Mouse (Mus musculus) lung, embryonic 16.5 days (tissue): ENCODE measurements around the gene Clec2g. TPM values are rescaled to one million over a fixed set of nuclear protein-coding genes. Genes with fewer than 3 reads are reported as not detected.
"Not testable (repeated sequence)": the region's sequence is repeated elsewhere in the genome, so short reads cannot be mapped to it uniquely, and the experiment has no call there.

Source experiments
- ATAC-seq: fragments of 200-750 bp; cut with Nextera tagmentation; 2 replicates; pipeline ENCODE4 v1.8.0; 2017; ENCODE audit warnings: low read depth, mild to moderate bottlenecking, moderate library complexity
- H3K27ac ChIP-seq: fragments of 300-500 bp; sonication (generic); 2 replicates; pipeline ENCODE4 v1.5.1; 2014; ENCODE audit warnings: mild to moderate bottlenecking, control low read depth, low read length
- H3K27me3 ChIP-seq: fragments of 300-500 bp; sonication (generic); 2 replicates; pipeline ENCODE4 v1.6.1; 2014; ENCODE audit warnings: low read depth, low read length, mixed read lengths; ENCODE audit not compliant: control insufficient read depth, insufficient read depth
- H3K36me3 ChIP-seq: fragments of 300-500 bp; sonication (generic); 2 replicates; pipeline ENCODE4 v1.6.1; 2014; ENCODE audit warnings: low read length; ENCODE audit not compliant: control insufficient read depth, insufficient read depth
- H3K4me1 ChIP-seq: fragments of 300-500 bp; sonication (generic); replicated peaks from 2 replicates; pipeline ENCODE4 v1.6.1; 2014; ENCODE audit warnings: low read length, mixed read lengths; ENCODE audit not compliant: control insufficient read depth, insufficient read depth
- H3K4me2 ChIP-seq: fragments of 300-500 bp; sonication (generic); 2 replicates; pipeline ENCODE4 v1.6.1; 2014; ENCODE audit warnings: low read depth, low read length, control low read depth
- H3K4me3 ChIP-seq: fragments of 300-500 bp; sonication (generic); 2 replicates; pipeline ENCODE4 v1.5.1; 2014; ENCODE audit warnings: mild to moderate bottlenecking, low read length, control low read depth
- H3K9ac ChIP-seq: fragments of 300-500 bp; sonication (generic); 2 replicates; pipeline ENCODE4 v1.6.1; 2014; ENCODE audit warnings: low read length, control low read depth
- H3K9me3 ChIP-seq: fragments of 300-500 bp; sonication (generic); 2 replicates; pipeline ENCODE4 v1.6.1; 2016; ENCODE audit warnings: low read length; ENCODE audit not compliant: control insufficient read depth
- WGBS: fragments of 180-500 bp; shearing (Covaris S2); extraction: QIAGEN DNeasy Blood & Tissue Kit; methylation state at CpG from one replicate; pipeline ENCODE4 v1.1.7; 2014; 5-methylcytosine and 5-hydroxymethylcytosine counted together
- polyA plus RNA-seq: library from polyadenylated mRNA; unstranded; fragments of >200 nt; fragmentation: Nextera tagmentation; extraction: Ambion mirVana; gene quantifications from 2 replicates; pipeline ENCODE4 v1.2.1, GENCODE M21; 2015

Clec2g gene
- not detected in 2 replicates for polyA plus RNA-seq

DNA sequence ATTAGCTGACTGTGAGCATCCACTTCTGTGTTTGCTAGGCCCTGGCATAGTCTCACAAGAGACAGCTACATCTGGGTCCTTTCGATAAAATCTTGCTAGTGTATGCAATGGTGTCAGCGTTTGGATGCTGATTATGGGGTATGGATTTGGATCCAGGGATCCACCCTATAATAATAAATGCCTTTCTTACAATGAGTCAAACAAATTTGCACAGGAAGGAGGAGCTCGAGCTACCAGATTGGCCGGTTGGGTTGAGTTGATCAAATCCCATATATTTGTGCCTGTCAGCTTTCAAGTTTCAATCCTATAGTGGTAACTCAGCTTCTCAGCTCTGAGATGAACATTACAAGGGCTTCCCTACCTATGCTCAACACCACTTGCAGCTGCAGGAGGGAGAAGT is at the start of gene Clec2g:
Gene Clec2g, plus strand, starts transcription at position 301 of the 400 bp plus-strand sequence.
- not testable (repeated sequence) for ATAC-seq, H3K27me3 ChIP-seq, H3K4me3 ChIP-seq, H3K36me3 ChIP-seq, H3K4me2 ChIP-seq, H3K9ac ChIP-seq, H3K4me1 ChIP-seq, H3K9me3 ChIP-seq
- H3K27ac ChIP-seq: 0 out of 2 replicates have a peak within 1 kb of the TSS, but pooled peaks have one; percentile 29
- WGBS: 90% methylated on average over 4 of the region's 4 CpGs

DNA sequence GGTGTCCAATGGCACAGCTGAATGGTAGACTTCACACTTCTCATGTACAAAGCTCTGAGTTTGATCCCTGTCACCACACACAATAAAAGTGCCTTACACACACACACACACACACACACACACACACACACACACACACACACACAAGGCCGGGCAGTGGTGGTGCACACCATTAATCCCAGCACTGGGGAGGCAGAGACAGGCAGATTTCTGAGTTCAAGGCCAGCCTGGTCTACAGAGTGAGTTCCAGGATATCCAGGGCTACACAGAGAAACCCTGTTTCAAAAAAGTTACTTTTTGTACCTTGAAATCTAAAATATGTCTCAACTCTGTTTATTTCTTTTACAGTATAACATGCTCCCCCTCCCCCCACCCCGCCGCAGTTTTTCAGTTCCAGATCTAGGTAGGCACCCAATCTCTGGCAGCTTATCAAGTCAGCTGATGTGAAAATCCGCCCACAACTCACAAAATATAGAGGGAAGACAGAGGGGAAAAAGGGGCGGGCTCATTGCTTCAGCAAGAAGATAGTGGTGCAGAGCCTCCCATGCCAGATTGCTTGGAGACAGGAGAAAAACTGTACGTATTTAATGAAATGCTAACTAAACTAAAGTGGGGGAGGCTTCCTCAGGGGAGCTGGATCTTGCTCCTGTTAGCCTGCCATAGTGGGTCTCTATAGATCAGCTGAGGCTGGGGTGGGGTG is 46.9 kb upstream of the Clec2g start, which contains the start of gene Clec2i:
Gene Clec2i, plus strand, starts transcription at position 498 of the 700 bp plus-strand sequence.
- WGBS: 75% methylated on average over 6 of the region's 6 CpGs
- H3K27me3 ChIP-seq, ATAC-seq, H3K9ac ChIP-seq, H3K27ac ChIP-seq, H3K4me2 ChIP-seq, H3K4me3 ChIP-seq, H3K9me3 ChIP-seq, H3K4me1 ChIP-seq, H3K36me3 ChIP-seq: not testable (repeated sequence)

DNA sequence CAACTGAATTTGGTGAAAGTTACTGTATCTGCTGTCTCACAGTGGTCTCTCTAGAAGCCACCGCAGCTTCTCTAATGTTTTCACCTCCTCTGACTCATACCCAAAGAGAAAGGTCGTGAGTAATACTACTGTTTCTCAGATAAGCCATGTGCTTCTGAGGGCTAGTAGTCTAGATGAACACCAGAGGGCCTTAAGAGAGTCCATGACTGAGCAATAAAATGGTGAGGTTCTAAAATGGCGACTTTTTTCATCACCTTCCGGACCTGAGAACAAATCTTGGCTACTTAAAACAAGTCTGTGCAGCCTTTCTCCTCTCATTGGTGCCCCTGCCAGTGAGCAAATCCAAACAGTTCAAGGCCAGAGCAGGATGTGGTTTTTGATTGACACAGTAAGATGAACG is 45.3 kb upstream of the Clec2g start:
- Histone ChIP-seq H3K27ac (no peak overlapping the region), H3K4me1 (no peaks in the 10 kb centered on the region), H3K9ac (no peak overlapping the region), H3K4me2 (no peak overlapping the region), H3K9me3 (no peaks in the 10 kb centered on the region), H3K36me3 (no peaks in the 10 kb centered on the region), H3K4me3 (no peak overlapping the region), H3K27me3 (no peaks in the 10 kb centered on the region)
- 69% methylated on average over 5 of the region's 5 CpGs for WGBS
- no peak for ATAC-seq

DNA sequence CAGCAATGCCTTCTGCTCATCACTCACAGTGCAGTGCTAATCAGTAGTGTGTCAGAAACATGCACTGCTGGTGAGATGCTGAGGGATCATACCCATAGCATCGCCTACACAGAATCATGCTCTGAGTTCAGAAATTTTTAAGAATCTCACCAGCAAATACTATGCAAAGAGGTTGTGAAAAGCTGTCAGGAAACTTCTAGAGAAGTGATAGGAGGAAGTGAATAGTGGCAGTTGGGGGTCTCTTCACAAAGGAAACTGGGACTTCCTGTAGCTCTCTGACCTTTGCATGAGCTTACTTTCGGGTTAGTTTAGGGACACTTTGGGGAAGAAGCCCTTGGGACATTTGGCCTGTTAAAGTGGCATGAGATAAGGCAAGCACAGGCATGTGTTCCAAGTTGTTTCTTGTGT is 43.2 kb upstream of the Clec2g start, which contains the start of gene BC035044:
Gene BC035044, minus strand, starts transcription at position 179 of the 408 bp plus-strand sequence.
- 58% methylated on average over 2 of the region's 2 CpGs for WGBS
- no peaks in the 10 kb centered on the region for H3K9me3 ChIP-seq
- H3K4me3 ChIP-seq: no peak within 1 kb of the TSS
- no peaks in the 10 kb centered on the region for H3K36me3 ChIP-seq
- H3K4me2 ChIP-seq: no peak within 1 kb of the TSS
- H3K27me3 ChIP-seq: no peaks in the 10 kb centered on the region
- no peak within 1 kb of the TSS for H3K9ac ChIP-seq
- ATAC-seq: no peak
- H3K4me1 ChIP-seq: no peaks in the 10 kb centered on the region; the same call in 1 of the 2 replicates
- no peak within 1 kb of the TSS for H3K27ac ChIP-seq

DNA sequence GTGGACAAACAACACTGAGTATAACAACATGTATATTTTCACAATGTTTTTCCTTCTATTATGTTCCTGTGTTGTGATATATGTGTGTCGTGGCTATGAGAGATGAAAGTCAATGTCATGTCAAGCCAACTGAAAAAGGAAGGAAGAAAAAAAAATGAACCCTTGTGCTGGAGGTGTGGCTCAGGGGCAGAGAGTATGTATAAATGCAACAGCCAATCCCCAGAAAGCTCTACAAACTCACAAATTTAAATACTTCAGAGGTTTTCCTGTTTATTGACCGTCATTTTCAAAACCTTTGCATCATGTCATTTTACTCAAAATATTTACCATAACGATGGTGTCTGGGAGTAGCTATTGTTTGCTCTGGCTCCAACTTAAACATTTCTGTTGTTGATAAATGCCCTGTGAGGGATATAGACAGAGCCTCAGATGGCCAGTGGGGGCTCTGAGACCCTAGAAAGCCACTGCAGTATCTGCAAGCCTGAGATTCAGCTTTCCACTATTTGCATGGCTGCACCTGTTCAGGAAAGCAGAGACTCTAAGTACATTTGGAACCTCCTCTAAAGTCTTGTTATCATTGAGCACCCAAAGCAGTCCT is 38.7 kb upstream of the Clec2g start:
- Histone ChIP-seq H3K27ac (no peak overlapping the region), H3K36me3 (no peaks in the 10 kb centered on the region), H3K9ac (no peak overlapping the region), H3K4me3 (no peak overlapping the region), H3K9me3 (no peaks in the 10 kb centered on the region), H3K4me2 (no peak overlapping the region), H3K27me3 (no peaks in the 10 kb centered on the region), H3K4me1 (no peaks in the 10 kb centered on the region; the same call in 1 of the 2 replicates)
- whole genome bisulfite sequencing: 35% methylated on average over 3 of the region's 3 CpGs
- peak; percentile 54; the same call in 1 of the 2 replicates for ATAC-seq

DNA sequence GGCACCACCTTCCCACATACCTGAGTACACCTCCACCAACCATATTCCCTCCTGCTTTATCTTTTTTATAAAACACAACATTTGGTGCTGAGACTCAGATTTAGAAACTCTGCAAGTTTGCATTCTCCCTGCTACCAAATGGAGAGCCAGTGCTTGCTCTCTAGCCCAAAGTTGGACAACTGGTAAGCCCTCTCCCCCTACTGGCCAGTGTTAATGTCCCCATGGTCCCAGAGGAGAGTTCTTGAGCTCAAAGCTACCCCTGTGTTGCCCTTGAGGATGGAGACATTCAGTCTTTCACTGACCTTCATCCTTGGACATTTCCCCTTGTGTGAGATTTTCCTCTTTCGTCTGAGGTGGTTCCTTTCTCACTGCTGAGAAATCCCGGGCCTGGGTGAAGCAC is 34.1 kb upstream of the Clec2g start:
- H3K9ac ChIP-seq: no peak overlapping the region
- H3K4me1 ChIP-seq: no peaks in the 10 kb centered on the region
- H3K4me2 ChIP-seq: no peak overlapping the region
- no peaks in the 10 kb centered on the region for H3K27me3 ChIP-seq
- H3K36me3 ChIP-seq: no peaks in the 10 kb centered on the region
- WGBS: 68% methylated on average over 2 of the region's 2 CpGs
- H3K27ac ChIP-seq: no peak overlapping the region
- no peak overlapping the region for H3K4me3 ChIP-seq
- no peak for ATAC-seq
- no peaks in the 10 kb centered on the region for H3K9me3 ChIP-seq

DNA sequence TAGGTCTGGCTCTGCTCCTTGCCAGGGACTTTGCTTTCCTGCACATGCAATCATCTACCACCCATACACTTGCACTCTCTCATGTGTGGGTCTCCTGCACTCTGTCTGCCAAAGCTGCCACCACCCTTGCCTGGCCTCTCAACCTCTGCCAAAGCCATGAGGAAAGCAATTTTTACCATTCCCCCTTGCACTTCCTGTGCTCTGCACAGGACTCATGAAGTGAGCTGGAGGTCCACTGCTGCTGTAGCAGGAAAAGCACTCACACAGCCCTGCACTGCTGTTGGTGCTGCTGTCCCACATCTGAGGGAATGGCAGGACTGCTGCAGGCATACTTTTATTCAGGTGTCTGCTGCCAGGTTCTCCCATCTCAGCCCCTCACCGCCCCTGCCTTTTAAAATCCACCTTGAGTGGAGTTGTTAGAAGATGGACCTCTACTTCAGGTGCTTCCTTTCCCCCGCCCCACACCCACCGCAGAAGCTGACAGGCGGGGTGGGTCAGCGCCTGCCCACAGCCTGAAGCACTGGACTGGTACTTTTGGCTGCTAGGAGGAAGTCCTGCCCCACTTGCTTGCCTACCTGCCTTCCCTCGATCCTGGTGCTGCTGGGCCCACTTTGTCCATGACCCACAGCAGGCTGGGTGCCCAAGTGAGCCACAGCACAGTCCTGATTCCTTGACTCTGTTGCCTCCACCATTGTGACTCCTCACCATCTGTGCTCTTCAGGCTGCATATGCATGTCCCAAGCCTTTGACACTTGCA is 33.2 kb upstream of the Clec2g start:
- not testable (repeated sequence) for H3K36me3 ChIP-seq, H3K4me1 ChIP-seq, H3K4me2 ChIP-seq, H3K27me3 ChIP-seq, ATAC-seq, H3K4me3 ChIP-seq, H3K9ac ChIP-seq, H3K27ac ChIP-seq, H3K9me3 ChIP-seq
- WGBS: 77% methylated on average over 6 of the region's 6 CpGs

DNA sequence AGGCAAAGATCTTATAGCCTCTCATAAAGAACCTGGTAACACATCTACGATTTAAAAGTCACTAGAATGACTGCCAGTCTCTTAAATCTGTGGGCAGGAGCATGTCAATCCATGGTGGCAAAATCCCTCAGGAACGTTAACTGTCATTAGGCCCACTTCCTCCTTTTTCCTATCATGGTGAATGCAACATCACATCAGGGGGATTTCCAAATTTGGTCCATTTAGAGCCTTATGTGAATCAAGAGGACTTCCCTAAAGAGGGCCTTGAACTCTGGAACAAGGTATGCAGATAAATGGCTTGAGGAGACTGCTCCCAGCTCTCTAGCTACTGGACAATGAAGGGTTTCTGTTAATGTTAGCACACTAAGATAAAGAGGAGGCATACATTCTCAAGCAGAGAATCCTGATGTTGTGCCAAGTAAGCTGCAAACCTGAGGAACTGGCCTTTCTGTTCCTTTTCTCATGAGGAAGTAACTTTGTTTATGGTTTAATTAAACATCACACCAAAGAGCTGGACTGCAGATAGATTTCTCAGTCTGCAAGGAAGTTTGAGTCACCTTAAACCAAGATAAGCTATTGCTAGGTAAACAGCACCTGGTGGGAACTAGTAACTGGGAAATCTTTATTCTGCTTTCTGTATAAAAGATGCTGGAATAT is 20.5 kb upstream of the Clec2g start:
- H3K9ac ChIP-seq: no peak overlapping the region
- H3K4me1 ChIP-seq: no peaks in the 10 kb centered on the region
- H3K27me3 ChIP-seq: no peaks in the 10 kb centered on the region
- no peak overlapping the region for H3K4me3 ChIP-seq
- WGBS: 60% methylated on average over 2 of the region's 2 CpGs
- ATAC-seq: 0 out of 2 replicates have a peak, but pooled peaks have one; percentile 20
- H3K27ac ChIP-seq: 0 out of 2 replicates have a peak overlapping the region, but pooled peaks have one; percentile 35
- no peaks in the 10 kb centered on the region for H3K36me3 ChIP-seq
- no peak overlapping the region for H3K4me2 ChIP-seq
- H3K9me3 ChIP-seq: no peaks in the 10 kb centered on the region

DNA sequence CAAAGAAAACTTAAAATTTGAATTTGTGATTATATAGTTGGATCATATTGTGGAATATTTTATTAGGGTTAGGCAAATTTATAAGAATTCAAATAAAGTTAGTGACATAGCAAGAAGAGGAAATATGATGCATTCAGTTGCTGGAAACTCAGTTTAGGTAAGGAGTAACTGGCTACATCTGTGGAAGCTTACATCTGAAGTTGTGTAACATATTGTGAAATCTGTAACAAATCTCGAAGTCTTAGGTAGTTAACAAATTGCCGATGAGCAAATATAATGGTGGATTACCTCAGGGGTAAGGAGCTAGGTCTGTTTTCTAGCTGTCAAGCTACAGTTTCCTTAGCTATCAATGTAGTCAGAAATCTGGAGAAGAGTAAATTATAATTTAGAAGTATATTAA is 16.9 kb upstream of the Clec2g start:
- Histone ChIP-seq H3K4me1 (no peaks in the 10 kb centered on the region), H3K9ac (no peak overlapping the region), H3K27me3 (no peaks in the 10 kb centered on the region), H3K4me2 (no peak overlapping the region), H3K27ac (no peak overlapping the region), H3K9me3 (no peaks in the 10 kb centered on the region), H3K4me3 (no peak overlapping the region), H3K36me3 (no peaks in the 10 kb centered on the region)
- WGBS: 74% methylated on average over 2 of the region's 2 CpGs
- no peak for ATAC-seq
